Mouse (Mus musculus) limb, embryonic 11.5 days (tissue): Measurements from ENCODE around the gene Cecr2. TPM values are rescaled to one million over a fixed set of nuclear protein-coding genes. Genes with fewer than 3 reads are reported as not detected.

Source experiments
- ATAC-seq: fragments of 200-750 bp; cut with Nextera tagmentation; 2 replicates; pipeline ENCODE4 v1.8.0; 2017; ENCODE audit warnings: low read depth; ENCODE audit not compliant: insufficient number of reproducible peaks, low FRiP score, low TSS enrichment
- DNase-seq: peaks from one replicate; pipeline ENCODE4 v3.0.0-alpha.2; 2015; ENCODE audit warnings: low spot score
- H3K27ac ChIP-seq: fragments of 300-500 bp; sonication (generic); replicated peaks from 2 replicates; pipeline ENCODE4 v1.5.1; 2014; ENCODE audit warnings: low read depth, mild to moderate bottlenecking, low read length
- H3K27me3 ChIP-seq: fragments of 300-500 bp; sonication (generic); 2 replicates; pipeline ENCODE4 v1.6.1; 2014; ENCODE audit warnings: mild to moderate bottlenecking, low read length, mixed read lengths; ENCODE audit not compliant: control insufficient read depth, insufficient read depth
- H3K36me3 ChIP-seq: fragments of 300-500 bp; sonication (generic); 2 replicates; pipeline ENCODE4 v1.6.1; 2014; ENCODE audit warnings: mild to moderate bottlenecking, low read length, moderate library complexity, mixed read lengths; ENCODE audit not compliant: control insufficient read depth, insufficient read depth
- H3K4me1 ChIP-seq: fragments of 300-500 bp; sonication (generic); 2 replicates; pipeline ENCODE4 v1.6.1; 2014; ENCODE audit warnings: low read length, mixed read lengths; ENCODE audit not compliant: control insufficient read depth, insufficient read depth
- H3K4me2 ChIP-seq: fragments of 300-500 bp; sonication (generic); 2 replicates; pipeline ENCODE4 v1.6.1; 2014; ENCODE audit warnings: low read depth, mild to moderate bottlenecking, moderate library complexity; ENCODE audit not compliant: severe bottlenecking
- H3K4me3 ChIP-seq: fragments of 300-500 bp; sonication (generic); 2 replicates; pipeline ENCODE4 v1.5.1; 2014; ENCODE audit warnings: low read depth, low read length
- H3K9ac ChIP-seq: fragments of 300-500 bp; sonication (generic); 2 replicates; pipeline ENCODE4 v1.6.1; 2014; ENCODE audit warnings: mild to moderate bottlenecking, low read length
- H3K9me3 ChIP-seq: fragments of 300-500 bp; sonication (generic); 2 replicates; pipeline ENCODE4 v1.6.1; 2016; ENCODE audit warnings: low read length; ENCODE audit not compliant: control insufficient read depth
- WGBS: fragments of 180-500 bp; shearing (Covaris S2); extraction: QIAGEN DNeasy Blood & Tissue Kit; methylation state at CpG from one replicate; pipeline ENCODE4 v1.1.7; 2014; 5-methylcytosine and 5-hydroxymethylcytosine counted together
- polyA plus RNA-seq: library from polyadenylated mRNA; unstranded; fragments of >200 nt; fragmentation: Nextera tagmentation; extraction: Ambion mirVana; gene quantifications from 2 replicates; pipeline ENCODE4 v1.2.1, GENCODE M21; 2014

The Cecr2 gene
- 13.0 and 18.5 TPM in 2 replicates for polyA plus RNA-seq

DNA sequence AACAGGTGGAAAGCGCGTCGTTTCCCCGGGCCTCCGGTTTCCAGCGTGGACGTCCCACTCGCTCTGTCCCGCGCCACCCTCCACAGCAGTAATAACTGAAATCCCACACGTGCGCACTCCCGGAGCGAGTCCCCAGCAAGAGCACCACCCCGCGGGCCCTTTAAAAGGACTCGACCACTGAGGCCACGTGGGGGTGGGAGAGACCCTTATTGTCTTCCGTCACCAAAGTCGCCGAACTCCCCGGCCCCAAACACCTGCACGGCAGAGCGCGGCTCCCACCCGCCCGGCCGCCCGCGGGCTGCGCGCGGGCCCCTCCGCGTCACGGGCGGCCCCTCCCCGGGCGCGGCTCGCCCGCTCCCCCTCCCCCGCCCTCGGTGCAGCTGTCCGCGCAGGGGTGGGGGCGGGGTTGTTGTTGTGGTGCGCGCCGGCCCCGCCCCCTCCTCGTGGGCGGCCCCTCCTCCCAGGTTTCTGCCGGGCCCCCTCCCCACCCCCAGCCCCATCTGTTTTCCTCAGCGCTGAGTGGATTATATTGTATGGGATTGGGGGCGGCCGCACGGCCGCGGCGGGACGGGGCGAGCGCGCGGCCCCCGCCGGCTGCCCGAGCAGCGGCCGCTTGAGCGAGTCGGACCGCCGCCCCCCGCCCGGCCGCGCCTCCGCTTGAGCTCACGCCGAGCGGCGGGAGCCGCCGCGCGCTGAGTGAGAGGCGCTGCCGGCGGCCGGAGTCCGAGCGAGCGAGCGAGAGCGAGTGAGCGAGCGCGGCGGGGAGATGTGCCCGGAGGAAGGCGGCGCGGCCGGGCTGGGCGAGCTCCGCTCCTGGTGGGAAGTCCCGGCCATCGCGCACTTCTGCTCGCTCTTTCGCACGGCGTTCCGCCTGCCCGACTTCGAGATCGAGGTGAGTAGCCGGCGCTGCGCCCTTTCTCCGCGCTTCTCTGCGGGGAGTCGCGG is at the start of gene Cecr2:
TSS of gene Cecr2 (plus strand) at position 554 of the 945 bp plus-strand sequence.
- WGBS, result under 1% methylated on average over 87 of the region's 127 CpGs
- H3K4me1 ChIP-seq, result peaks cover 4% of the 10 kb centered on the region; the same call in 1 of the 2 replicates
- no peaks in the 10 kb centered on the region for H3K36me3 ChIP-seq
- peak; percentile 89 for DNase-seq
- peak within 1 kb of the TSS; percentile 95 for H3K9ac ChIP-seq
- peak within 1 kb of the TSS; percentile 80 for H3K4me3 ChIP-seq
- no peaks in the 10 kb centered on the region for H3K27me3 ChIP-seq
- H3K4me2 ChIP-seq, result peak within 1 kb of the TSS; percentile 73
- no peaks in the 10 kb centered on the region for H3K9me3 ChIP-seq
- peak within 1 kb of the TSS; percentile 99 for H3K27ac ChIP-seq
- ATAC-seq, result peak; percentile 87

DNA sequence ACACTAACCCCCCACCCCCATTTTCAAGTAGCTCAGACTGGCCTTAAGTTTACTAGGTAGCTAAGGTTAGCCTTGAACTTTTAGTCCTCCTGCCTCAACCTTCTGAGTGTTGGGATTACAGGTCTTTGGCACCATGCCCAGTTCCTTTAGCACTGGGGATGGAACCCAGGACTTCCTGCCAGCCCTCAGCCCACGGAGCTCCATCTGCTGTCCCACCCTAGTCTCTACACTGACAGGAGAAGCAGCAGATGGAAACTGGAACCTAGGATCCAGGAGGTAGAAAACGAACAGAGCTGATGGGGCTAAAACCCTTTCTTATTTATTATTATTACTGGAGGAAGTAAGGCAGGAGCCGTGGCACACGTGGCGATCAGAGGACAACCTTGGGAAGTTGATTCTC is 48.6 kb upstream of the Cecr2 start:
- Histone ChIP-seq H3K9ac (no peak overlapping the region), H3K27me3 (no peaks in the 10 kb centered on the region), H3K9me3 (no peaks in the 10 kb centered on the region), H3K4me2 (no peak overlapping the region), H3K27ac (no peak overlapping the region), H3K4me1 (no peaks in the 10 kb centered on the region), H3K36me3 (no peaks in the 10 kb centered on the region), H3K4me3 (no peak overlapping the region)
- 78% methylated on average over 5 of the region's 5 CpGs for WGBS
- no peak for DNase-seq
- no peak for ATAC-seq

DNA sequence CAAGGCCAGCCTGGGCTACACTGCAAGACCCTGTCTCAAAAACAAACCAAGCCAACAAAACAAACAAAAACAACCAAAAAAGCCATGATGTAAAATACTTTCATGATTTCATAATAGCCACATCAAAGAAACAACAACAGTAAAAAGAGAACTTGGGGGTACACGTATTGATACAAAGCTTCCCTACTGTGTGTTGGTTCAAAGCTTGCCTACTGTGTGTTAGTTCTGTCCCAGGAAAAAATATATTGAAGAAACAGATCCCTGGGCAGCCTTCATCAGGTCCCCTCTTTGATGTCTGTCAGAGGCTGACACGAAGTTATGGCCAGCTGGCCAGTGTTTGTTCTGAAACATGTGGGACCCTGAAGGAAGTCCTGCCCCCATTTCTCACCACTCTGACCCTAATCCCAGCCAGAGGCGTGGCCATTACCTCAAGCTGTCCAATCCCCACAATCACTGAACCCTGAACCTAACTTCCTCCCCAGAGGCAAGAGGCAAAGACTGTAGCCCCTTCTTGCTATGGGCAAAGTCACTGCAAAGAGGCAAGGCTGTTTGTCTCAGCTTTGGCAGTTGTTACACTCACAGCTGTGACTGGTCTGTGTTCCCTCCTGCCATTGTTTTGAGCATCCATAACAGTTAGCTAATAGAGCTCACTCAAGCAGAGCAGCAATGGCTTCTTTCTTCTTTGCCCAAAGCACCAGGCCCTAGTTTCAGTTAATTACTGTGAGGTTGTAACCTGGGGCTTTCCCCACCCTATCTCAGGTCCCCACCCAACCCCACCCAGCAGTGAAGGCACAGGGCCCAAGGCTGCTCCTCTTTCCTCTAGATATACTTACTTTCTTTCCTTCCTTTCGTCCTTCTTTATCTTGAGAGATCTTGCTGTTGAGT is 47.4 kb upstream of the Cecr2 start:
- H3K4me3 ChIP-seq, result no peak overlapping the region
- no peak overlapping the region for H3K9ac ChIP-seq
- DNase-seq, result no peak
- WGBS, result 62% methylated on average over 4 of the region's 4 CpGs
- no peaks in the 10 kb centered on the region for H3K4me1 ChIP-seq
- H3K27me3 ChIP-seq, result no peaks in the 10 kb centered on the region
- no peak for ATAC-seq
- no peak overlapping the region for H3K27ac ChIP-seq
- no peaks in the 10 kb centered on the region for H3K9me3 ChIP-seq
- no peaks in the 10 kb centered on the region for H3K36me3 ChIP-seq
- H3K4me2 ChIP-seq, result no peak overlapping the region

DNA sequence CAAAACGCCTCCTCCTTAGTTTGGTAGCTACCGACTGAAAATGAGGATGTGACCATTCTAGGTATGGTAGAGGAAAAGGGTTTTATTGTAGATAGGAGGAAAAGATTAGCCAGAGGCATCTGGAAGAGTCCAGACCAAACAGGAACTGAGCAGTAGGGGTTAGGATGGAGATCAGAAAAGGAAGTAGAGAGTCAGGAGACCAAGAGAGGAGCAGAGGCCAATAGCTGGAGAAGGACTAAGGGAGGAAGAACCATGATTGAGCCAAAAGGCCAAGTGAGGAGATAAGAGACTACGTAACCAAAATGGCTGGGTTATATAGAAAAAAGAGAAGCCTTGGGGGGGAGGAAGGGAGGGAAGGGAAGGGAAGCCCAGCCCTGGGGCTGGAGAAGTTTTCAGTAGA is 46.0 kb upstream of the Cecr2 start:
- DNase-seq, result no peak
- no peaks in the 10 kb centered on the region for H3K36me3 ChIP-seq

DNA sequence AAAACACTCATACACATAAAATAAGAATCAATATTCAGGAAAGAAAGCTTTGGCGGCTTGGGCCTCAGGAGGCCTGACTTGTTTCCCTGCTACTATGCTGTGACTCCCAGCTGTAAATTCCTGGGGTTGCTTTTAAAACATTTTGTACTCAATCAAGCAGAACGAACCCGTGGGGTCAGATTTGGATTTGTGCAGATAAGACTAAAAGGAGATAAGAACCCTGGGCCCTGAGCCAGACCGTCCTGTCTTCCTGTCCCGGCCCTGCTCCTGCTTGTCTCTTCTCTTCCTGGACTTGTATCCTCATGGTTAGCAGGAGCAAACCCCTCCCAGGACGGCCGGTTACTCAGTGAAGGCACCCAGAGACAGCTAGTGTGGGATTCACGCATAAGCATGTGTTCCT is 41.1 kb upstream of the Cecr2 start:
- WGBS, result 66% methylated on average over 8 of the region's 8 CpGs
- ATAC-seq (no peak), DNase-seq (no peak)
- Histone ChIP-seq H3K27ac (no peak overlapping the region), H3K4me3 (no peak overlapping the region), H3K9me3 (no peaks in the 10 kb centered on the region), H3K9ac (no peak overlapping the region), H3K27me3 (no peaks in the 10 kb centered on the region), H3K4me1 (no peaks in the 10 kb centered on the region), H3K4me2 (no peak overlapping the region), H3K36me3 (no peaks in the 10 kb centered on the region)

More for the DNA sequence above, 46.0 kb upstream of the Cecr2 start:
- Histone ChIP-seq H3K4me1 (no peaks in the 10 kb centered on the region), H3K9ac (no peak overlapping the region), H3K4me2 (no peak overlapping the region), H3K27ac (no peak overlapping the region), H3K4me3 (no peak overlapping the region), H3K27me3 (no peaks in the 10 kb centered on the region), H3K9me3 (no peaks in the 10 kb centered on the region)
- ATAC-seq, result no peak
- 87% methylated on average over 3 of the region's 3 CpGs for WGBS

DNA sequence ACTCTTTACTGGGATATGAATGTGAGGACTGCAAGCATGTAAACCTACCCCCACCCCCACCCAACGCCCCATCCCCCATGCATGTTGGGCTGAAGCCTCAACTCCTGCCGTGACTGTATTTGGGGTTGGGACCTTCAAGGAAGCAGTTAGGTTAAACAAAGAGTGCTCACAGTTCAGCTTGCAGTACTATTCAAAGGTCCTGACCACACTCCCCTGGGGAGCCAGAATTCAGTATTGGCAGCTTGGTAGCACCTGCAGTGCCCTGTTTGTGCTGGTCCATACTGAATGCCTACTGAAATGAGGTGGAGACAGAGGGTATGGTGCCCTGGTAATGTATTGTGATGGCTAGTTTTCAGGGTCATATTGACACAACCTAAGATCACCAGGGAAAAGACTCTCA is 39.1 kb upstream of the Cecr2 start:
- Histone ChIP-seq H3K9me3 (no peaks in the 10 kb centered on the region), H3K4me3 (no peak overlapping the region), H3K27ac (no peak overlapping the region), H3K4me1 (no peaks in the 10 kb centered on the region), H3K36me3 (no peaks in the 10 kb centered on the region), H3K4me2 (no peak overlapping the region), H3K27me3 (no peaks in the 10 kb centered on the region), H3K9ac (no peak overlapping the region)
- ATAC-seq (no peak), DNase-seq (no peak)
- WGBS, result 72% methylated on average over 2 of the region's 2 CpGs

DNA sequence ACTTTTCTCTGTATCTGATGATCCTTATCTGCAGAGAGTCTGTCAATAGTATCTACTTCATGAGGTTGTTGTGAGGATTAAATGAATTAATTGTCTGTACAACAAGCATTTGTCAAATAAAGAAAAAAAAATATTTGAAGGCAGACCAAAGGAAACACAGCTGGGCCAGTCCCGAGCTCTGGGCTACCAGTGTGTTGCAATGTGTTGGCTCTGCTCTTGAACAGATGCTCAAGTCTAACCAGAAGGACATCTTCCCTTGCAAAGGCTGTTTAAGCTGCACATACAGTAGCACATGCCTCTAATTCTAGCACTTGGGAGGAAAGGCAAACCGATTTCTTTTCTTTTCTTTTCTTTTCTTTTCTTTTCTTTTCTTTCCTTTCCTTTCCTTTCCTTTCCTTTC is 37.2 kb upstream of the Cecr2 start:
- ATAC-seq, result no peak

DNA sequence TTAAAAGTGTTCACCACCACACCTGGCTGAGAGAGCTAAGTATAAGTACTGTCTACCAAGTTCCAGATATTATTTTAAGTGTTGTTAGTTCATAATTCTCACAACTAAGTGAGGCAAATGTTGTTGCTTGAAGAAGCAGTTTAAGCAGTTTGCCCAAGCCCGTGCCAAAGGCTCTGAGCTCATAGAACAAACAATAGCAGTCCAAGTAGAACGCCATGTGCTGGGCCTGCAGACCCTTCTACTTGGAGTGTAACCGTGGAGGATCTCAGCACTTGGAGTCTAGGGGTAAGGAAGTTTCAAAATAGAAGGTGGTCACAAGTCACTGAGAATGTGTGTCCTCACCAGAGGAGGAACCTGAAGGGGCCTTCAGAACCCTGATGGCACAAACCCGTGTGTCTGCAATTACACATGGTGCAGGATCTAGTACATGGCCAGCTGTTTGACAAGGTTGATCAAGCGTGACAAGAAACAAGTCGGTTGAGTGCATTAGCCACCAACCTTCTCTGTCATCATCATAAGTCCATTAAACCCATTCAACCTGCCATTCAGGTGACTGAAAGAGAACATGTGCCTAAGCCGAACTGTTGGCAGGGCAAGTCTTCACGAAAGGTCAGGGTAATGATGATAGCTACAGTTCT is 30.7 kb upstream of the Cecr2 start:
- H3K4me3 ChIP-seq, result no peak overlapping the region
- H3K27me3 ChIP-seq, result no peaks in the 10 kb centered on the region
- H3K4me1 ChIP-seq, result no peaks in the 10 kb centered on the region
- no peak overlapping the region for H3K9ac ChIP-seq
- DNase-seq (no peak), ATAC-seq (no peak)
- H3K36me3 ChIP-seq, result no peaks in the 10 kb centered on the region
- H3K4me2 ChIP-seq, result no peak overlapping the region
- no peak overlapping the region for H3K27ac ChIP-seq
- H3K9me3 ChIP-seq, result no peaks in the 10 kb centered on the region
- WGBS, result 87% methylated on average over 8 of the region's 8 CpGs

More for the DNA sequence above, 37.2 kb upstream of the Cecr2 start:
- H3K4me1 ChIP-seq, result no peaks in the 10 kb centered on the region
- H3K27ac ChIP-seq, result no peak overlapping the region
- WGBS, result 72% methylated on average over 2 of the region's 2 CpGs
- no peaks in the 10 kb centered on the region for H3K27me3 ChIP-seq
- no peak overlapping the region for H3K4me3 ChIP-seq
- H3K4me2 ChIP-seq, result no peak overlapping the region
- no peaks in the 10 kb centered on the region for H3K36me3 ChIP-seq
- no peaks in the 10 kb centered on the region for H3K9me3 ChIP-seq
- DNase-seq, result no peak
- no peak overlapping the region for H3K9ac ChIP-seq
